Mouse (Mus musculus) frontal cortex, postnatal 10 days (tissue): ENCODE data around the gene Ufm1.

Source experiments
- DNase-seq, 2 experiments: peaks; one replicate each; pipeline ENCODE4 v3.0.0; 2022; ENCODE audit warnings: low spot score in 2 of 2, mixed read lengths in 1 of 2

The Ufm1 gene

GRCm38 (mm10) chr3:53863383-53864220, at the start of gene Ufm1:
Gene Ufm1 (minus strand): TSS chr3:53863830.
- peak; percentile 89 to 91 for DNase-seq

- peak; percentile 35 to 48 for DNase-seq
Measured at GRCm38 (mm10) chr3:53890619-53891540, 27.2 kb upstream of the Ufm1 start.

GRCm38 (mm10) chr3:53871596-53871995, 8.0 kb upstream of the Ufm1 start:
- DNase-seq = no peak

- no peak for DNase-seq
Measured at GRCm38 (mm10) chr3:53870482-53870881, 6.9 kb upstream of the Ufm1 start.

GRCm38 (mm10) chr3:53869263-53869662, 5.6 kb upstream of the Ufm1 start:
- DNase-seq = no peak

- no peak for DNase-seq
Measured at GRCm38 (mm10) chr3:53868212-53868611, 4.6 kb upstream of the Ufm1 start.

GRCm38 (mm10) chr3:53854831-53855230, 8.8 kb downstream of the Ufm1 start:
- no peak for DNase-seq

- DNase-seq = no peak
Measured at GRCm38 (mm10) chr3:53854261-53854660, 9.4 kb downstream of the Ufm1 start.

GRCm38 (mm10) chr3:53848262-53848661, 15.4 kb downstream of the Ufm1 start:
- no peak for DNase-seq

GRCm38 (mm10) chr3:53847726-53848125, 15.9 kb downstream of the Ufm1 start:
- no peak for DNase-seq

- no peak for DNase-seq
Measured at GRCm38 (mm10) chr3:53846206-53846928, 17.3 kb downstream of the Ufm1 start.

GRCm38 (mm10) chr3:53844786-53845185, 18.8 kb downstream of the Ufm1 start, which contains the start of gene Gm10985:
Gene Gm10985 (plus strand): TSS chr3:53845086.
- no peak for DNase-seq

- peak; percentile 28 to 38 for DNase-seq
Measured at GRCm38 (mm10) chr3:53834238-53834637, 29.4 kb downstream of the Ufm1 start.

- no peak for DNase-seq
Measured at GRCm38 (mm10) chr3:53813421-53813977, 50.1 kb downstream of the Ufm1 start.
